Comparison of ENCODE assay signal across 15 mouse cellular contexts in the genomic region with DNA sequence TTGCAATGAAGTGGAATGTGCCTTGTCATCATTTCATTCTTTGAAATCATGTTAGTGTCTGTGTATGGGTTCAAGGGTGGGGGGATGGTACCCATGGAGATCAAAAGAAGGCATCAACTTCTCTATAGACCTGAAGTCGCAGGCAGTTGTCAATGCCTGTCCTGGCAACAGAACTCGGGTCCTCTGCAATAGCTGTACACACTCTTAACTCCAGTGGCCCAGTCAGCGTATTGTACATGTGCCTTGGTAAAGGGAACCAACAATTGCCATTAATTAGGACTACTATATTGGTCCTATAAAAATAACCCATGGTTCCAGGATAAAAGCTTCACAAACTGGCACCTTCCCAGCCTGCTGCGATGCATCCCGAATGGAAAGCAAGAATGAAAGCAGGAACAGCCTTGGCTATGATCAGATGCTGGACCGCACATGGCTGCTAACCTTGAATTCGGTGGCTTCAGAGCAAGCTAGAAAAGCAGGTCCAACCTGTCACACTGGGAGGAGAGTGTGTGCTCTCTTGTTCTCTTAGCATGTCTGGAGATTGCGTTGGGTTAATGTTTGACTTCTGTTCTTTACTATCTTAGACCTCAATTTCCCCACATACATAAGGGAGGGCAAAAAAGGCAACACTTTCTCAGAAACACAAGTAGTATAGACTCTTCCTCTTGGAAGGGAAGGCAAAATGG.
DNase-seq lines count a peak whose midpoint lies in the region; ATAC-seq and TF ChIP-seq lines count a peak whose summit lies in the region.
"Had no signal": no experiment of that assay in that cellular context is flagged by ENCODE, and none has a peak within 500 bp of the region (broad histone marks: within the 10 kb centered on the region; RNA-seq: fewer than 3 reads in every experiment).

No protein-coding gene starts in this region.

- H3K27ac ChIP-seq in gastrocnemius, adult 2 months, result peak overlapping the region; percentile 87
- H3K27ac ChIP-seq in lung, postnatal 0 days (ENCODE audit: low read length), result no peak overlapping the region
- H3K27ac ChIP-seq in stomach, embryonic 14.5 days (ENCODE audit: low read length), result peak overlapping the region; percentile 71; the same call in 1 of the 2 replicates
- H3K27ac ChIP-seq in hindbrain, embryonic 14.5 days, result no peak overlapping the region
- H3K27ac ChIP-seq: embryonic facial prominence, embryonic 12.5 days; heart, embryonic 15.5 days; hindbrain, embryonic 13.5 days; kidney, postnatal 0 days; limb, embryonic 15.5 days; midbrain, embryonic 12.5 days had no signal

- 63% methylated on average over 8 of the region's 8 CpGs for WGBS in lung, postnatal 0 days
- WGBS in stomach, embryonic 14.5 days, result 70% methylated on average over 8 of the region's 8 CpGs
- WGBS in hindbrain, embryonic 14.5 days, result 89% methylated on average over 8 of the region's 8 CpGs

- H3K9me3 ChIP-seq in lung, postnatal 0 days (ENCODE audit: low read length), result no peaks in the 10 kb centered on the region
- H3K9me3 ChIP-seq in stomach, embryonic 14.5 days (ENCODE audit: control insufficient read depth, low read depth, low read length), result no peaks in the 10 kb centered on the region; the same call in 1 of the 2 replicates
- H3K9me3 ChIP-seq in hindbrain, embryonic 14.5 days (ENCODE audit: control insufficient read depth, low read length), result 0 out of 2 replicates have a peak, but pooled peaks cover 4% of the 10 kb centered on the region
- H3K9me3 ChIP-seq: limb, embryonic 15.5 days had no signal

- H3K4me3 ChIP-seq in gastrocnemius, adult 2 months, result peak overlapping the region; percentile 65
- no peak overlapping the region for H3K4me3 ChIP-seq in lung, postnatal 0 days (ENCODE audit: low read depth, low read length)
- H3K4me3 ChIP-seq in stomach, embryonic 14.5 days (ENCODE audit: low read depth, low read length), result no peak overlapping the region
- no peak overlapping the region for H3K4me3 ChIP-seq in hindbrain, embryonic 14.5 days (replicated peaks; ENCODE audit: low read length)
- H3K4me3 ChIP-seq: embryonic facial prominence, embryonic 12.5 days; heart, embryonic 15.5 days; hindbrain, embryonic 13.5 days; limb, embryonic 15.5 days; midbrain, embryonic 12.5 days had no signal

- no peak for DNase-seq in gastrocnemius, adult 2 months
- no peak for DNase-seq in gastrocnemius, postnatal 25 days
- peak; percentile 67 for DNase-seq in lung, postnatal 0 days (ENCODE audit: low spot score)
- DNase-seq in lung, postnatal 10 days, result no peak
- DNase-seq in liver, result no peak
- no peak for DNase-seq in hindbrain, embryonic 14.5 days (ENCODE audit: low spot score)
- DNase-seq: cerebellum, postnatal 25 days had no signal

- TF ChIP-seq EP300 in lung, postnatal 0 days (IDR thresholded peaks at IDR 0.05), result peak; percentile 49; the same call in 1 of the 2 replicates

- no peaks in the 10 kb centered on the region for H3K27me3 ChIP-seq in lung, postnatal 0 days (replicated peaks; ENCODE audit: insufficient read depth, low read length)
- H3K27me3 ChIP-seq in stomach, embryonic 14.5 days (ENCODE audit: control insufficient read depth, insufficient read depth, low read length), result no peaks in the 10 kb centered on the region
- no peaks in the 10 kb centered on the region for H3K27me3 ChIP-seq in hindbrain, embryonic 14.5 days (ENCODE audit: control insufficient read depth, insufficient read depth, low read length)
- H3K27me3 ChIP-seq: embryonic facial prominence, embryonic 12.5 days; heart, embryonic 15.5 days; hindbrain, embryonic 13.5 days; limb, embryonic 15.5 days; midbrain, embryonic 12.5 days had no signal

- no peak overlapping the region for H3K4me2 ChIP-seq in lung, postnatal 0 days (replicated peaks; ENCODE audit: low read depth, low read length)
- H3K4me2 ChIP-seq in stomach, embryonic 14.5 days (replicated peaks; ENCODE audit: low read depth, low read length), result no peak overlapping the region
- H3K4me2 ChIP-seq in hindbrain, embryonic 14.5 days (replicated peaks), result no peak overlapping the region
- H3K4me2 ChIP-seq: embryonic facial prominence, embryonic 12.5 days; heart, embryonic 15.5 days; hindbrain, embryonic 13.5 days; limb, embryonic 15.5 days; midbrain, embryonic 12.5 days had no signal

- H3K9ac ChIP-seq in lung, postnatal 0 days (replicated peaks; ENCODE audit: low read depth), result no peak overlapping the region
- H3K9ac ChIP-seq in stomach, embryonic 14.5 days (replicated peaks; ENCODE audit: low read depth, low read length), result no peak overlapping the region
- H3K9ac ChIP-seq in hindbrain, embryonic 14.5 days, result no peak overlapping the region
- H3K9ac ChIP-seq: embryonic facial prominence, embryonic 12.5 days; heart, embryonic 15.5 days; hindbrain, embryonic 13.5 days; limb, embryonic 15.5 days; midbrain, embryonic 12.5 days had no signal

- H3K4me1 ChIP-seq in lung, postnatal 0 days (ENCODE audit: insufficient read depth, low read depth, low read length), result peaks cover 4% of the 10 kb centered on the region; the same call in 1 of the 2 replicates
- H3K4me1 ChIP-seq in stomach, embryonic 14.5 days (ENCODE audit: control insufficient read depth, insufficient read depth, low read length), result peaks cover 11% of the 10 kb centered on the region; the same call in 1 of the 2 replicates
- H3K4me1 ChIP-seq in hindbrain, embryonic 14.5 days (replicated peaks; ENCODE audit: control insufficient read depth, insufficient read depth, low read length), result peaks cover 9% of the 10 kb centered on the region; the same call in 1 of the 2 replicates
- H3K4me1 ChIP-seq: heart, embryonic 15.5 days; limb, embryonic 15.5 days had no signal

- H3K36me3 ChIP-seq in lung, postnatal 0 days (ENCODE audit: insufficient read depth, low read length), result no peaks in the 10 kb centered on the region
- no peaks in the 10 kb centered on the region for H3K36me3 ChIP-seq in stomach, embryonic 14.5 days (ENCODE audit: control insufficient read depth, insufficient read depth, low read length)
- H3K36me3 ChIP-seq in hindbrain, embryonic 14.5 days (replicated peaks; ENCODE audit: control insufficient read depth, insufficient read depth), result no peaks in the 10 kb centered on the region
- H3K36me3 ChIP-seq: embryonic facial prominence, embryonic 12.5 days; heart, embryonic 15.5 days; hindbrain, embryonic 13.5 days; limb, embryonic 15.5 days; midbrain, embryonic 12.5 days had no signal

- ATAC-seq in lung, postnatal 0 days, result peak; percentile 63
- peak; percentile 17 for ATAC-seq in inflammation-experienced regulatory T-cells, adult 6 months
- peak; percentile 90 for ATAC-seq in stomach, embryonic 14.5 days (ENCODE audit: insufficient number of reproducible peaks, insufficient read depth, low FRiP score, low read depth)
- no peak for ATAC-seq in hindbrain, embryonic 14.5 days (ENCODE audit: low FRiP score)

- intact Hi-C loops in gastrocnemius, adult 2 months (cut with DNase I), result loop anchor here (5.0 to 10.0 kb wide), 3 partner anchors 65 to 257 kb away; no protein-coding TSS in a partner anchor

- TF ChIP-seq CTCF in gastrocnemius, adult 2 months (IDR thresholded peaks at IDR 0.05), result no peak
- TF ChIP-seq CTCF in lung, postnatal 0 days (IDR thresholded peaks at IDR 0.05), result no peak

Comparison
In these comparisons a context has a peak if more than half of its experiments do, and no peak if none do; other contexts are left out.
1. H3K27ac ChIP-seq: peak in gastrocnemius, adult 2 months (single experiment) and stomach, embryonic 14.5 days (single experiment); none in lung, postnatal 0 days (single experiment) and hindbrain, embryonic 14.5 days (single experiment).